Mouse (Mus musculus): ENCODE measurements around the gene Nkx1-2. TPM values are rescaled to one million over a fixed set of nuclear protein-coding genes. Genes with fewer than 3 reads are reported as not detected.

Nkx1-2 gene
- total and polyA plus RNA-seq, 3 experiments = 0.04 TPM; not detected in 2

GRCm38 (mm10) chr7:132616391-132616790 is 17.0 kb upstream of the Nkx1-2 start:
- Histone ChIP-seq H3K27ac (ENCODE audit: insufficient read depth, low read depth) (no peak overlapping the region), H3K79me2 (replicated peaks; ENCODE audit: control insufficient read depth, extremely low read depth, insufficient read depth, poor library complexity, severe bottlenecking) (no peaks in the 10 kb centered on the region), H3K36me3 (replicated peaks in 1 of 2; ENCODE audit: control insufficient read depth in 1 of 2, insufficient read depth in 1 of 2, low read length in 1 of 2) (no peaks in the 10 kb centered on the region), H3K4me2 (ENCODE audit: insufficient read depth, low read depth, poor library complexity, severe bottlenecking) (no peak overlapping the region), H3K27me3 (replicated peaks) (no peaks in the 10 kb centered on the region), H3K9ac (ENCODE audit: insufficient read depth, low read depth) (no peak overlapping the region), H3K4me3 (replicated peaks in 1 of 3; ENCODE audit: low read depth in 2 of 3, low read length in 2 of 3, poor library complexity in 1 of 3) (no peak overlapping the region), H3K9me3 (replicated peaks; ENCODE audit: low read length) (no peaks in the 10 kb centered on the region), H3K4me1 (ENCODE audit: control insufficient read depth in 1 of 2, insufficient read depth in 2 of 2) (peaks cover 4 to 40% of the 10 kb centered on the region in 2 experiments; a peak in 2 of 4 replicates)
- TF ChIP-seq MAFK (IDR thresholded peaks at IDR 0.05; ENCODE audit: insufficient replicate concordance, low read length) = no peak
- no peak for DNase-seq (ENCODE audit: extremely low read depth)
- dilution Hi-C loops (cut with MboI; ENCODE audit: extremely low pct_ligation_motif_present, extremely low pct_unique_long_range_greater_than_20kb, low sequenced_read_pairs) (no loop called here), in situ Hi-C loops (cut with MboI; ENCODE audit: low pct_ligation_motif_present, low pct_unique_long_range_greater_than_20kb, low sequenced_read_pairs) (no loop called here)

DNA sequence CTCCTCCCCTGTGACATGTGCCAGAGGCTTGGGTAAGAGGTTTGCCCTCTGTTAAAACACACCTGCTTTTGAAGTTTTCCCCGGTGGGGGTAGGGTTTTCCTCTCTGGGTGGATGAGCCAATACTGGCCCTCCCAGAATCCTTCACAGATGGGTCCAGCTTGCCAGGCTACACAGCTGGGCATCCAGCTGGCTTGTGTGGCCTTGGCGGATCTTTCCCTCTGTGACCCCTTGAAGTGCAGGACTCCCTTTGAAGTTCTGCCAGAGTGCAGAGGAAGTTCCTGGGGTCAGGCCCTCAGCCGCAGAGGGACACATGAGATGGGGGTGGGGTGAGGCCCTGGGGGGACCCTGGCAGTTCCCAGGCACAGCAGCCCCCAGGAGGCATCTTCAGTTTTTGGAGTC is 15.9 kb upstream of the Nkx1-2 start:
- H3K27ac ChIP-seq (ENCODE audit: insufficient read depth, low read depth) = no peak overlapping the region
- dilution Hi-C loops (cut with MboI; ENCODE audit: extremely low pct_ligation_motif_present, extremely low pct_unique_long_range_greater_than_20kb, low sequenced_read_pairs) (no loop called here), in situ Hi-C loops (cut with MboI; ENCODE audit: low pct_ligation_motif_present, low pct_unique_long_range_greater_than_20kb, low sequenced_read_pairs) (no loop called here)
- H3K9me3 ChIP-seq (replicated peaks; ENCODE audit: low read length) = no peaks in the 10 kb centered on the region
- no peaks in the 10 kb centered on the region for H3K27me3 ChIP-seq (replicated peaks)
- no peak overlapping the region for H3K4me2 ChIP-seq (ENCODE audit: insufficient read depth, low read depth, poor library complexity, severe bottlenecking)
- no peak for DNase-seq (ENCODE audit: extremely low read depth)
- no peaks in the 10 kb centered on the region for H3K36me3 ChIP-seq (replicated peaks in 1 of 2; ENCODE audit: control insufficient read depth in 1 of 2, insufficient read depth in 1 of 2, low read length in 1 of 2)
- no peaks in the 10 kb centered on the region for H3K79me2 ChIP-seq (replicated peaks; ENCODE audit: control insufficient read depth, extremely low read depth, insufficient read depth, poor library complexity, severe bottlenecking)
- TF ChIP-seq CHD2 (IDR thresholded peaks at IDR 0.05; ENCODE audit: low read length) (no peak), CTCF (conservative IDR thresholded peaks at IDR 0.05 in 1 of 2, IDR thresholded peaks at IDR 0.05 in 1 of 2; ENCODE audit: low read depth in 2 of 2, low read length in 2 of 2) (no peak), MAFK (IDR thresholded peaks at IDR 0.05; ENCODE audit: insufficient replicate concordance, low read length) (no peak), E2F4 (IDR thresholded peaks at IDR 0.05; ENCODE audit: insufficient replicate concordance, low read depth, low read length) (no peak), MEF2A (IDR thresholded peaks at IDR 0.05; ENCODE audit: borderline replicate concordance, low read depth, low read length) (no peak), NRF1 (IDR thresholded peaks at IDR 0.05; ENCODE audit: low read depth, low read length) (no peak), HCFC1 (IDR thresholded peaks at IDR 0.05; ENCODE audit: low read depth, low read length) (no peak), ZNF384 (IDR thresholded peaks at IDR 0.05; ENCODE audit: low read depth, low read length) (no peak), CHD1 (IDR thresholded peaks at IDR 0.05; ENCODE audit: low read depth, low read length) (no peak)
- peaks cover 6 to 47% of the 10 kb centered on the region in 2 experiments; a peak in 2 of 4 replicates for H3K4me1 ChIP-seq (ENCODE audit: control insufficient read depth in 1 of 2, insufficient read depth in 2 of 2)
- H3K9ac ChIP-seq (ENCODE audit: insufficient read depth, low read depth) = no peak overlapping the region
- no peak overlapping the region for H3K4me3 ChIP-seq (replicated peaks in 1 of 3; ENCODE audit: low read depth in 2 of 3, low read length in 2 of 3, poor library complexity in 1 of 3)

DNA sequence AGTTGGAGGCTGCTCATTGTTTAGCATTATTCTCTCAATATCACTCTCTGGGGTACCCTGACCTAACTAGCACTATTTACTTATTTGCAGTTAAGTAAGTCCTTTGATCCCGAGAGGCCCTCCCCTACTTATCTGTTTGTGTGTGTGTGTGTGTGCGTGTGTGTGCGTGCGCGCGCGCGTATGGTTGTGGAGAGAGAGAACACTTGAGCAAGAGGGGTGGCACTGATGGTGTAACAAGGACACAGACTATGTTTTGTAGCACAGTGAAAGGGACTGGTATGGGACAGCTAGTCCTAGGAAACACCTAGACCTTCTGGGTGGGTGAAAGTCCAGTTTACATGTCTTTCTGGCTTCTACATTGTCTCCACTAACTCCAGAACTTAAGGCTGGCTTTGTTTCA is 12.1 kb upstream of the Nkx1-2 start:
- Histone ChIP-seq H3K9me3 (replicated peaks; ENCODE audit: low read length) (no peaks in the 10 kb centered on the region), H3K4me2 (ENCODE audit: insufficient read depth, low read depth, poor library complexity, severe bottlenecking) (no peak overlapping the region), H3K27me3 (replicated peaks) (peaks cover 26% of the 10 kb centered on the region), H3K27ac (ENCODE audit: insufficient read depth, low read depth) (no peak overlapping the region), H3K36me3 (replicated peaks in 1 of 2; ENCODE audit: control insufficient read depth in 1 of 2, insufficient read depth in 1 of 2, low read length in 1 of 2) (no peaks in the 10 kb centered on the region), H3K79me2 (replicated peaks; ENCODE audit: control insufficient read depth, extremely low read depth, insufficient read depth, poor library complexity, severe bottlenecking) (no peaks in the 10 kb centered on the region), H3K9ac (ENCODE audit: insufficient read depth, low read depth) (no peak overlapping the region), H3K4me1 (ENCODE audit: control insufficient read depth in 1 of 2, insufficient read depth in 2 of 2) (peaks cover 6 to 47% of the 10 kb centered on the region in 2 experiments; a peak in 2 of 4 replicates), H3K4me3 (replicated peaks in 1 of 3; ENCODE audit: low read depth in 2 of 3, low read length in 2 of 3, poor library complexity in 1 of 3) (no peak overlapping the region)
- TF ChIP-seq NELFE (IDR thresholded peaks at IDR 0.05; ENCODE audit: low read depth, low read length) = no peak
- TF ChIP-seq POLR2A (IDR thresholded peaks at IDR 0.05; ENCODE audit: low read depth, low read length) = no peak
- TF ChIP-seq ZC3H11A (IDR thresholded peaks at IDR 0.05; ENCODE audit: low read depth, low read length) = no peak
- no peak for TF ChIP-seq SIN3A (IDR thresholded peaks at IDR 0.05; ENCODE audit: low read length)
- no peak for TF ChIP-seq TCF12 (IDR thresholded peaks at IDR 0.05; ENCODE audit: low read depth, low read length)
- no peak for TF ChIP-seq MAX (IDR thresholded peaks at IDR 0.05; ENCODE audit: low read length)
- TF ChIP-seq CTCF (conservative IDR thresholded peaks at IDR 0.05 in 1 of 2, IDR thresholded peaks at IDR 0.05 in 1 of 2; ENCODE audit: low read depth in 2 of 2, low read length in 2 of 2) = no peak
- no peak for TF ChIP-seq POLR2AphosphoS2 (IDR thresholded peaks at IDR 0.05; ENCODE audit: low read depth, low read length)
- TF ChIP-seq MAFK (IDR thresholded peaks at IDR 0.05; ENCODE audit: insufficient replicate concordance, low read length) = no peak
- no peak for TF ChIP-seq PAX5 (IDR thresholded peaks at IDR 0.05; ENCODE audit: low read length)
- no peak for TF ChIP-seq JUND (conservative IDR thresholded peaks at IDR 0.05; ENCODE audit: low read depth, low read length)
- no peak for TF ChIP-seq IRF4 (IDR thresholded peaks at IDR 0.05; ENCODE audit: low read depth, low read length)
- no peak for TF ChIP-seq ELF1 (IDR thresholded peaks at IDR 0.05; ENCODE audit: low read depth, low read length)
- no peak for TF ChIP-seq MXI1 (IDR thresholded peaks at IDR 0.05; ENCODE audit: low read depth, low read length)
- TF ChIP-seq BHLHE40 (IDR thresholded peaks at IDR 0.05; ENCODE audit: low read depth, low read length) = no peak
- TF ChIP-seq ZNF384 (IDR thresholded peaks at IDR 0.05; ENCODE audit: low read depth, low read length) = no peak
- no peak for TF ChIP-seq CHD1 (IDR thresholded peaks at IDR 0.05; ENCODE audit: low read depth, low read length)
- TF ChIP-seq USF2 (conservative IDR thresholded peaks at IDR 0.05; ENCODE audit: low read depth, low read length) = no peak
- TF ChIP-seq RAD21 (IDR thresholded peaks at IDR 0.05; ENCODE audit: low read depth, low read length) = no peak
- dilution Hi-C loops (cut with MboI; ENCODE audit: extremely low pct_ligation_motif_present, extremely low pct_unique_long_range_greater_than_20kb, low sequenced_read_pairs) = no loop called here
- DNase-seq (ENCODE audit: extremely low read depth) = no peak
- in situ Hi-C loops (cut with MboI; ENCODE audit: low pct_ligation_motif_present, low pct_unique_long_range_greater_than_20kb, low sequenced_read_pairs) = no loop called here
